Mouse (Mus musculus) neural tube, embryonic 10.5 days (tissue): ENCODE data around the gene Jph4.

ENCODE experiments used
- DNase-seq: peaks from one replicate; pipeline ENCODE4 v3.0.0-alpha.2; 2017; ENCODE audit warnings: low spot score; ENCODE audit errors: extremely low spot score

The Jph4 gene

DNA sequence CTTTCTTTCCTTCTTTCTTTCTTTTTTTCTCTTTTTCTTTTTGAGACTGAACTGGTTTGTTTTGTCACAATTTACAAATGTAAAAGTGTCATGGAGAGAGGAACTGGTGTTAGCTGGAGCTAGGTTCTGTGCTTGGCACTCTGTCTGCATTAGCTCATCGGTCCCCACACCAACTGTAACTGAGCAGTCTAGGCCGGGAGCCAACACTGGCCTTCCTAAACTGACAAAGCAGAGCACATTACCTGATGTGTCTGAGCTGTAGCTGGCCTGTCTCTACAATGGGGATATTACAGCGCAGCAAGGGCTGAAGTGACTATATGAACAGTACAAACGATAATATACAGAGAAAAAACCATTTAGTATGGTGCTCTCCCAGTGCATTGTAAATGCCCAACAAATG, 2.1 kb upstream of the Jph4 start:
- DNase-seq = no peak

DNA sequence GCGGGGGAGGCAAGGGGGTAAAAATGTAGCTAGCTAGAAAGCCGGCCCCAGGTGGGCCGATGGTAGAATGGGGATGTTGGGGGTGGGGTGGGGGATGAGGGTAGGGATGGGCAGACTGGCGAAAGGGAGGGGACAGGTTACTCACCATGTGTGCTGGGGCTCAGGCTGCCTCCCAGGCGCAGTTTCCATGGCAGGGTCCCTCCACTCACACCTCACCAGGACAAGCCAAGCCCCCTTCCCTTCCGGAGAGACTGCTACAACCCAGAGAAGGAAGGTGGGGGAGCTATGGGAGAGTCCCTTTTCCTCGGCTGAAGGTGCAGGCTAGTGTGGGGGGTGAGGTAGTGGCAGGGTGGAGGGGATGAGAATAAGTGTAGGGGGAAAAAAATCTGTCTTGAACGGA, 889 bp downstream of the Jph4 start:
- no peak for DNase-seq

DNA sequence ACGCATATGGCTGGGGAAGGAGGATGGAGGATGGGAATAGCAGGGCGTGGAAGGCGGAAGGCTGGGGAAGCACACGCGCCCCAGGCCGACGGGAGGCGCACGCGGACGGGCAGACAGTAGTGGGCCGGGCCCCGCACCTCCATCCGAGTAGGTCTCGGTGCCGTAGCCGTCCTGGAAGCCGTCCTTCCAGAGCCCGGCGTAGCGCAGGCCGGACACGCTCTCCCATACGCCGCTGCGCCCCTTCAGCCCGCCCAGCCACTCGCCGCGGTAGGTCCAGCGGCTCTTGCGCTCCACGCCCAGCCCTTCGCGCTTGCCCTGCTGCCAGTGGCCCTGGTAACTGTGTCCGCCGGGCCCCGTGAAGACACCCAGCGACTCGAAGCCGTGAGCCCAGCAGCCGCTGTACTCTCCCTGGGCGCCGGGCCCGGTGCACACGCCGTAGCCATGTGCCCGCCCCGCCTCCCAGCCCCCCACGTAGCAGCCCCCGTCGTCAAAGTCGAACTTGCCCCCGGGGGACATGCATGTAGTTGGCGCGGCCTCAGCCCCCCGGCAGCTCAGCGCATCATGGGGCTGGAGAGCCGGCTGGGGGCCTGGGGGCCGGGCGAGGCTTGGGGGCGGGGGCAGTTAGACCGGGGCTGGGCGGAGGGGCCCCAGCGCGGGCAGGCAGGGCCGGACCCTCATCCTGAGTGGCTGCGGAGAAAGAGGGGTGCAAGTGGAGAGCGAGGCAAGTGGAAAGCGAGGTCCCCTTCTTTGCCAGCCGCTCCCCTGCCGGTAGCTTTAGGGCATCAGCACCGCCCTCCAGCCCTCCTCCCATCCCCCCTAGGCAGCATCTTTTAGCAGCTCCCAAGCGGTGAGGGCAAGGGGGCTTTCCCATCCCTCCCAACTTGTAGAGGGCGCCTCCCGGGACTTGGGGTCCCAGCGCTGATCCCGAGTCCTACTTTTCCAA, 1.7 kb downstream of the Jph4 start:
- peak; percentile 66 for DNase-seq

DNA sequence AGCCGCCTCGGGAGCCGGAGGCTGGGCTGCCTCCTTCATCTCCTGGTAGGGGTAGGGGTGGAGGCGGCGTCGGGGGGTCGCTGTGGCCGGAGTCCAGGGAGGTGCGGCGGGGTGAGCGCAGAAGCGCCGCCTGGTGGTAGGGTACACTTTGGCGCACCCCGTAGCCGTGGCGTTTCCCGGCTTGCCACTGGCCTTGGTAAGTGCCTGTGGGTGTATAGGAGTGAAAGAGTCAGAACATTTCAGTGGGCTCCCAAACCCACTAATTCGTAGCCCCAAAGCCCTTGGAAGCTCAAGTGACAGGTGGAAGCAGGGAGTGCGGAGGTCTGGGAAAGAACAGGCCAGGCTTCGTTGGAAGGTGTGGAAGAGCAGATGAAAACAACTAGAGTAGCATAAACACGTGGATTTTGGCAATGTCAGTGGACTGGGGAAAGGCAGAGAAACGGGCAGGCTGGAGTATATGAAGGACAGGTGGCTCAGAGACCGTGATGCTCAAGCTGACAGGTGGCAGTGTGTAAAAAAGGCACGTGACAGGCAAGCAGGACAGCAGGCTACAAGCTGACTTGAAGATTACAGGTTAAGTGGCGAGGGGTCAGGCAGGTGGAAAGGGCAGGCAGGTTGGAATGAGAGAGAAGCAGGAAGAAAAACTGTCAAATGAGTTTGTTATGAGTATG, 2.6 kb downstream of the Jph4 start:
- peak; percentile 31 for DNase-seq

DNA sequence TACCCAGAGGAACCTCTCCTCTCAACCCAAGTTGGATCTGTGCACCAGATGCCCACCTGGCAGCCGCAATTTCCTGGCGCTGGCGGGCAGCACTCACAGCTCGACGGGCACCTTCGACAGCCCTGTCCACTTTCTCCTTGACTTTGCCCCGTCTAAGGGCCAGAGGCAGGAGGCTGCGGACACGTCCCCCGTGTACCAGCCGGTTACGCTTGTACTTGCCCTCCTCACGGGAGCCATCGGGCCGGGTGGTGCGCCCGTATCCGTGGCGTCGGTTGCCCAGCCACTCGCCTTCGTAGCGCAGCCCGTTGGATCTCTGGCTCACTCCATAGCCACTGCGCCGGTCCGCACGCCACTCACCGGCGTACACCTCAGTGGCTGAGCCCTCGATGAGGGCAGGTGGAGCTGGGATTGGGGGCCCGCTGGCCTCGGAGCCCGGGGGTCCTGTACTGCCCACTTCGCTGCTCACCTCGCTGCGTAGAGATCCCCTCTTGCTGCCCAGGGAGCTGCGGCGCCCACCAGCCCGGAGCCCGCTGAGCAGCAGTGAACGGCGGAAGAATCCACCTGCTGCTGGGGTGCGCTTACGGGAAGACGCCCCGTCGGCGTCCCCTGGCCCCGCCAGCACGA, 3.3 kb downstream of the Jph4 start:
- DNase-seq = no peak

DNA sequence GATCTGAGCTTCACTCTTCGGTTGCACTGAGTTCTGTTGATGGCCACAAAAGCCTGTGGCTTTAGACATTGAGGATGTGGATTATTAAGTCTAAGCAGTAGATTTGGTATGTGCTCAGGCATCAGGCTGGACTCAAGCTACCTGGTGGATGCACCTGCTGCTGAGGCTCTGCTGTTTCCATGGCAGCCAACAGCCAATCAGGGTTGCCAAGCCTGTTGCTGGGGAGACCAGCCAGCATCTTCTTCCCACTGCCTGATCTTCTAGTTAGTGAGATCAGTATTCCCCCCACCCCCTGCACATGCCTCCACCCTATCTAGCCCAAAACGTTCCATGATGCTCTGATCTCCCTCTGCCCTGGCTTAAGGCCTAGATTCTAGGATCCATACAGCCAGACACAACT, 5.0 kb downstream of the Jph4 start:
- DNase-seq = no peak

DNA sequence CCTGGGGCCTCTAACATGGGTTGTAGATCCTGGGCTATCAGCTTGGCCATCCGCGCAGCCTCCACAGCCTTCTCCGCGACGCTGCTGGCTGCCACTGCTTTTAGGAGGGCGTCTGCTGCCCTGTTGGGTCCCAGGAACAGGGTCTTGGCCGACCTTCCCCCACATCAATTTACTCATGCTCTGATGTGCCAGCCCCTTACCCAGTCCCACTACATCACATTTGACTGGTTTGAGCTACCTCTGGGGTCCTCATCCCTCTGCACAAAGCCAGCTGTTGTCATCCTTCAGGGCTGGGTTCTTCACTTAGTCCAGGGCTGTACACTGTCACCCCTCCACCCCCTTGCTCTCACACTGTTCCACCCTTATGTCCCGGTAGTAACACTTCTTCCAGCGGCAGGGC, 6.7 kb downstream of the Jph4 start:
- no peak for DNase-seq

DNA sequence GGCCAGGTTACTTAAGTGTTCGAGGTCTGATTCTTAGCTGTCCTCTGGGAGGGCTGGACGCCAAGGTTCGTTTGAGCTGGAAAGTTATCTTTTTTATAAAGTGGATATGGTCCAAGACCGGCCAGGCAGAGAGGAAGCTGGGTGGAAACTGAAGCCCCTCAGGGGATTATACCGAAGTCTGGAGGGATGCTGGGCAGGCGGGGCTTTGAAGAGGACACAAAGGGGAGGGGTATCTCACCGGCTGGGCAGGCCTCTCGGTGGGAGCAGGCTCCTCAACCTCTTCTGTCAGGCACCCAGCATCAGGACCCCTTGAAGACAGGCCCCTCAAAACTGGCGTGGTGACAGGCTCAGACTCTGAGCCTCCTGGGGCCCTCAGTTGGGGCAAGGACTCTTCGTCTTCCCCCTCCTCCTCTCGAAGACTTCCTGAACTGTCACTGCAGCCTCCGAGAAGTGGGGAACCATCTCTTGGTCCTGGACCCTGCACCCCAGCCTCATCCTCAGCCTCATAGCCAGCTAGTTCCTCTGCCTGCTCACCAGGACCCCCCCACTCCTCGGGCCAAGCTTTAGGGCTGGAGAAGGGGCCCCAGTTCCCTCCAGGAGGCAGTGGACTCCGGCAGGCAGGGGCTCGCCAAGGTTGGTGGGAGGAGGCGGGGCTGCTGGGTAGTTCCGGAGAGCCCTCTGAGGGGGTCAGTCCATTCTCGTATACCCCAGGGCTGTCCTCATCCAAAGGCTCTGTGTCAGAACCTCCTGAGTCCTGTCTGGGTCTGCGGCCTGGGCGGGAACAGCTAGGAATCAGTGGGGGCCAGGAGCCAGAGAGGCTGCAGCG, 7.5 kb downstream of the Jph4 start:
- no peak for DNase-seq

DNA sequence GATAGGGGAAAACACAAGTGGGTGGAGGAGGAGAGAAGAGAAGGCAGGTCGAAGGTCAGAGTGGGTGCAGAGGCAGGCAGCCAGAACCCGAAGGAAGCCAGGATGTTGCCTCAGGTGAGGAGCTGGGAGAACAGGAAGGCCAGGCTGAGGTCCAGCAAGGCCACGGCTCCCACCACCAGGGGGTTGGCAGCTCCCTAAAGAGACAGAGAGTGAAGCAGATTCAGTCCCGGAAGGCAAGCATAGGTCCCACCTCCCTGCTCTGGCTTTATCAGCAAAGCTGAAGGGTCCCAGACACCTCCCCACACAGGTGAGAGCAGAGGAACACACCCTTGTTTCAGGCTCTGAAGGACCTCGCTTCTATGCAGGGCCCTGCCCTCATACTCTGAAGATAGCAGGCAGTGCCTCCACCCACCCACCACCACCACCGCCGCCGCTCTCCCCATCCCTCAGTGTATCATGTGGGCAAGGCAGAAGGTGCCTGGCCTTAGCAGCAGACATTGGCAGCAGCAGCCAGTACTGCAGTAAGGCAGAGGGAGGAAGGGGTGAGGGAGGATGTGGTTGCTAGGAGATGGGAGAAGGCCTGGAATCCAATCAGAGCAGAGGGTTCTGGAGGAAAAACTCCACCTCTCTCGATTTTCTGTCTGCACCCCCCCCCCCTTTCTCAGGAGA, 8.4 kb downstream of the Jph4 start:
- DNase-seq = peak; percentile 13

DNA sequence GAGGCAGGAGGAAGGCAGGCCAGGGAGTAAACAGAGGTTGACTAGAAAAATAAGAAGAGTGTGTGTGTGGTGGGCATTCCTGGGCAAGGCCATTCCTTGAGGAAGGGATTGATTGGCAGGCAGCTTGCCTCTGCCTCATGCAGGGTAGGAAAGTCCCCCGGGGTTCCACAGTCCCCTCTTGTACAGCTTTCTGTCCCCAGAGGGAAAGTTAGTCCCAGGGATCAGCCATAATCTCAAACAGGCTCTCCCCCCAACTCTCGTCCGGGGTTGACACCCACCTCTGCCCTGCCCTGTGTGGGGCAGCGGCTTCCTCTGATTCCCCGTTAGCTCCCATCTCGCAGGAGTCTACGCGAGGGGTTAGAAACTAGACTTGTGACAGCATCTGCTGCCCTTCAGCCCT, 9.7 kb downstream of the Jph4 start:
- no peak for DNase-seq

DNA sequence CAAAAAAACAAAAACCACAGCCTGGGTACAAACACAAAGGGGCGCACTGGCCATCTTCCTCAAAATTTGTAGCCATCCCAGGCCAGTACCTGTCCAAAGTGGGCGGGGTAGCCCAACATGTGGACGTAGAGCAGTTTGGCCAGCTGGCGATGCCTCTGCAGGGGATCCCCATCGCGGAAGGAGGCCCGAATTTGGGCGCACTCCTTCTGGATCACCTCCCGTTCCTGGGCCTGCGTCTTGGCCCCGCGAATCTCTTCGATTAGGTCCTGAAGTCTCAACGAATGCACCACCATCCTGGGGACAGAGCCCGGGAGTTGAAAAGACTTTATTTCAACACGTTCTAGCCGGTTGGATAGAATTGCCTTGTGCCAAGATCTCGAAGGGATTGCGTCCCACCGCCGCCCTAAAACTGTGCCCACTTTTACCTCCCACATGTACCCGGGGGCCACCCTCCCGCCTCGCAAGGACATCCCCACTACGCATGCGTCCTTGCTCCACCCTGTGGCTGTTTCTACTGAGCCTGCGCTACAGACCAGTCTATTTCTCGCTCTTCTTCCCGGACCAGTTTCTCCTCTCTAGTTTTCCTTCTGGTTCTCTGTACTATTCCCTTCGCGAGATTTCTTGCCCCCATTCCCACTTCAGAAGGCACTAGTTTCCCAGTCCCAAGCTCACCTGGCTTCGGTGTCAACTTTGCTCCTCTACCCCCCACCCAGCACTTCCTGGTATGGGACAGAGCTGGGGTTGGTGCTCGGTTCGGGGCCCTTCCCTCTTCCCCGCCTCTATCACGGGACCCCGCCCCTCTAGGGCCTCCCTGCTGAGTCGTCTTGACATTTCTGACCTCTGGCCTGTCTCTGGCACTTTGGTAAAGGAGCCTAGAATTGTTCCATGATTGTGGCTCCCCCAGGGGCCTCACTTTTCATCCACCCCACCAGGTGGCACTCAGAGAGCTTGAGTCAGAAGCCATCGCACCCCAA, 10.6 kb downstream of the Jph4 start, which contains the start of gene Ap1g2:
TSS of gene Ap1g2 (minus strand) at position 758 of the 974 bp plus-strand sequence.
- peak; percentile 77 for DNase-seq

DNA sequence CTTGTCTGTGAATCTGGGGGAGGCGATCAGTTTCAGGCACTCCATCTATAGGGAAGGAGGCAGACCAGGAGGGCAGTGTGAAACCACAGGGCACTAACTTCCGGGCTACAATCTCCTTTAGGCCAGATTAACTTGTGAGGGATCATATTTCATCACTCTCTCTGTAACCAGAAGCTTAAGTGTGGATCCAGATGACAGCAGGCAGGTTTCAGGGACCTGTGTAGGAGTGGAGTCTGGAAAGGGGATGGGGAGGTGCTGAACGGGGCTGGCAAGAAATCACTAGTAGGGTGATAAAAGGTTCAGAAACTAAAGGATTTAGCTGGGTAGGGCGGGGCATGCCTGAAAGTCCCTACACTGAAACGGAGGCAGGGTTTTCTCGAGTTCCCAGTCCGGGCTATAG, 11.3 kb downstream of the Jph4 start:
- DNase-seq = peak; percentile 33

DNA sequence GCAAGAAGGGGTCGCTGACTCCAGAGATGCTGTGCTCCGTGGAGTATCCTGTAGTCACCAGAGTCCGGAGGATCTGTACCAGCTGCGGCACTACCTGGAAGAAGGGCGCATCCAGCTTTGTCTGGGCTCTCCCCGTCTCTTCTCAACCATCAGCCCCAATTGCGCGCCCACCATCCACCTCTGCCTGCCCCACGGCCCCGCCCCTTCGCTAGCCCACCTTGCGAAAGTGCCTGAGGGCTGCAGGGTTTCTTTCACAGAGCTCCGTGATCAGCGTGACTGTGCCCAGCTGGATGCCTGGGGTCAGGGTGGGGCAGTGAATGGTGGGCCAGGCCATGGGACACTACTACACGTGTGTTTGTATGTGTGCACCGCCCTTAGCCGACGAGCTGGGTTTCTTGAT, 12.4 kb downstream of the Jph4 start:
- DNase-seq = no peak

DNA sequence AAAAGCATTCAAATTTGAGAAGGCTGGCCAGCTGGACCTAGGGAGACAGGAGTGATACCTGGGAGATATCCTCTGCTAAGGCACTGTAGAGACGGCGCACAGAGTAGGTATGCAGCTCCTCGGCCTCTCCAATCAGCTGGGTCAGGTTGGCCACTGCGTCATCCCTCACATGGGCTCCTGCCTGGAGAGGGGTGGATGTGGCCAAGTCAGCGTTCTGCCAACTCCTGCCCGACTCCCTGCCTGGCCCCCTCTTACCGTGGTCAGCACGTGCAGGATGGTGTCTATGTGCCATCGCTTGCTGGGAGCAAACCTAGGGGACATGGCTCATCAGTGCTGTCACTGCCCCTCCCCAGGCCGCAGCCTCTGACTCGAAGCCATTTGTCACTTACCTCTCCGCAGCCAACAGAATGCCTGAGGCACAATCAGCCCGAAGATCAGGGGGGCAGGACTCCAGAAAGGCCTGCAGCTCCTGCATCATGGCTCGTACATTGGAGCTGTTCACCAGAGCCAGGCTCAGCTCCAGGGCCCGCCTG, 14.4 kb downstream of the Jph4 start:
- no peak for DNase-seq

DNA sequence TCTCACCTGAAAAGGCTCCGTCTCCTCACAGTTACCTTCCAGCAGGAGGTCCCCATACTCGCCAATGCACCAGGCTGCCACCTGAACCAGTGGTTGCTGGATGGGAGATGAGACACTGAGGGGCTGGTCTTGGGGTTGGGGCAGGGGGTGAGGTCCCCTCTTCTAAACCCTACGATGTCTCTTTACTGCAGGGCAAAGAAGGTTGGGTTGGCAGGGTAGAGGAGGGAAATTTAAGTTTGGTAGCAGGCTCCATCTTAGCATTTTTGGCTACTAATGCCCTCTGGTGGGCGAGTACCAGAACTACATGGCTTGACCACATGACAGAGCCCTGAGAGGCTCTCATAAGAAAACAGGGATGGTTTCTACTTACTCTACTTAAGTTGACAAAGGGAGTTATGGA, 15.1 kb downstream of the Jph4 start:
- DNase-seq = peak; percentile 52

DNA sequence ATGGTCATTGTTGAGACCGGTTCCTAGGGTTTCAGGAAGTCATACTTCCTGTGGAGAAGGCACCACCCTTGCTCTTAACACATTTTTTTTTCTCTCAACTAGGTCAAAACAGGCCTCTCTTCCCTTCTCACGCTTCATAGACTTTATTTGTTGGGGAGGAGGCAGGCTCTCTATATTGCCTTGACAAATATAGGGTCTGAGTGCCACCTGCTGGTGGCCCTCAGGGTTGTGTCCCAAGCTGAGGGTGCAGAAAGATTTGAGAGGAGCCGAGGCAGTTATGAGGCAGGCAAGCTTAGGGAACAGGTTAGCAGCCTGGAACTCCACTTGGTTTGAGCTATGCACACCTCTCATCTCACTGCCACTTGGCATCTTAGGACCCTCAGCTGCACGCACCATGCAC, 18.7 kb downstream of the Jph4 start:
- no peak for DNase-seq

DNA sequence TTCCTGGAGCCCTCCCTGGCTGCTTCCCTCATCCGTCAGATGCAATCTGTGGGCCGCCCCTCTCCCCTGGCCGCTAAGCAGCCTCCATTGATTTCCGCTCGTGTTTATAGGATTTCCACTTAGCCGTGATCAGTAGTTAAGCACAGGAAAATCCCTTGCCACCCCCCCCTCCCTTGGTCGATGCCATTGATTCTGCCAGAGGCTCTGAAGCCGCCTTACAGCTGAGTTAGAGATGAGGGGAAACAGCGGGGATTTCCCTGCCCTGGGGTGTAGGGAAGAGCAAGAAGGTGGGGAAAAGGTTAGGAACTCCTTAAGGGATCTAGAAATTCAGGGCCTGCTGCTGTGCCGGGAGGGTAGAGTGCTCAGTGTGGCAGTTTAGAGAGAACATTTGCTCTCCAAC, 19.1 kb downstream of the Jph4 start:
- no peak for DNase-seq

DNA sequence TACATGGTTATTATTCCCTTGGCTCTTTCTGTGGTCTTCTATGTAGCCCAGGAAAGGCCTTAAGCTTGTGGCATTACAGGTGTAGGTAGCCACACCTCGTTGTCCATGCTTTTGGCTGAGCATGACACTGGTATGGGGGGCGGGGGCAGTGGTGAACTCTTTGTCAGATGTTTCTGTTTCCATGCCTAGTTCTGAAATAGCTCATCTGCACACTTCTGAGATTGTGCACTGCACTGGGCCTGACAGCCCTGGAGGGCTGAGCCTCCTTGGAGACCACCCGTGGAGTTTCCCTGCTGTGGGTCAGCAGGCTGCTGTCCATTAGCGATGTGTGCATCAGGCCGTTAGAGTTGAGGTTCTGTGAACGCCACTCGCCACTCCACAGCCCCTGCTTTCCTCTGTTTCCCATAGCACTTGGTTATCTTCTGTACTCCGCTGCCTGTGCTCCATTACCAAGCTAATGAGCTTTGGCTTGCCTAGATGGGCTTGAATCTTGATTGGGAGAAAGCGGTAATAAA, 20.1 kb downstream of the Jph4 start:
- no peak for DNase-seq

DNA sequence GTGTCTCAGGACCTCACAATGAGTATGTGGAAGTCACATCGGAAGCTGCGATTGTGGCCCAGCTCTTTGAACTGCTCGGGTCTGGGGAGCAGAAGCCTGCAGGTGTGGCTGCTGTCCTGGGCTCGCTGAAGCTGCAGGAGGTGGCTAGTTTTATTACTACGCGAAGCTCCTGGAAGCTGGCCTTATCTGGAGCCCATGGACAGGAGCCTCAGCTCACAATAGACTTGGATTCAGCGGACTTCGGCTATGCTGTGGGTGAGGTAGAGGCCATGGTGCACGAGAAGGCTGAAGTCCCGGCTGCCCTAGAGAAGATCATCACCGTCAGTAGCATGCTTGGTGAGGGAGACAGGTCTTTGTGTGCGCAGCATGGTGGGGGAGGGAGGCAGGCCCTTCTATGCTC, 21.1 kb downstream of the Jph4 start:
- DNase-seq = no peak
